Mouse (Mus musculus) cerebellum, postnatal 14 days (tissue): ENCODE measurements at regions not wholly inside any gene's neighbourhood (a gene's known extent, or its start where the extent isn't known, plus 50 kb on each side); places are given as distances from the start of the nearest gene placed in this dataset.
"Not testable (repeated sequence)": the region's sequence is repeated elsewhere in the genome, so short reads cannot be mapped to it uniquely, and the experiment has no call there.

Source experiments
- DNase-seq, 2 experiments: peaks; one replicate each; pipeline ENCODE4 v3.0.0; 2021; ENCODE audit warnings: mixed read lengths in 2 of 2

DNA sequence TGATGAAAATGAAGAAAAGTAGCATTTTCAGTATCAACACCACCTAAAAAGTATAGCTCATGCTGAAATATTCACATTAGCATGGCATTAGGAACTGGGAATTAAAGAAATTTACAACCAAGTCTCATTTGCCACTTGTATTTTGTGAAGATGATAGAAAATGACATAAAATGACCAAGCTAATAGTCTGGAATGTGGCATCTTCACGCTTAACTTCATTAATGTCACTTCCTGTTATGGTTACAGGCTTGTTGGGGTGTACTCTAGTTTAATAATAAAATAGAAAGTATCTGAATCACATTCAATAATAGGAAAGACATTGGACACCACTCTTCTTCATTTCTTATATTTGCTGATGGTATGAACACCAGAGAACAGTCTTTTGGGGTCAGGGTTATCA, 167.1 kb downstream of the Pcdh17 start:
- DNase-seq: no peak

- no peak for DNase-seq
Measured at GRCm38 (mm10) chr14:84612551-84612950, 169.2 kb downstream of the Pcdh17 start.

- DNase-seq: no peak
Measured at GRCm38 (mm10) chr14:84645026-84645425, 201.7 kb downstream of the Pcdh17 start.

DNA sequence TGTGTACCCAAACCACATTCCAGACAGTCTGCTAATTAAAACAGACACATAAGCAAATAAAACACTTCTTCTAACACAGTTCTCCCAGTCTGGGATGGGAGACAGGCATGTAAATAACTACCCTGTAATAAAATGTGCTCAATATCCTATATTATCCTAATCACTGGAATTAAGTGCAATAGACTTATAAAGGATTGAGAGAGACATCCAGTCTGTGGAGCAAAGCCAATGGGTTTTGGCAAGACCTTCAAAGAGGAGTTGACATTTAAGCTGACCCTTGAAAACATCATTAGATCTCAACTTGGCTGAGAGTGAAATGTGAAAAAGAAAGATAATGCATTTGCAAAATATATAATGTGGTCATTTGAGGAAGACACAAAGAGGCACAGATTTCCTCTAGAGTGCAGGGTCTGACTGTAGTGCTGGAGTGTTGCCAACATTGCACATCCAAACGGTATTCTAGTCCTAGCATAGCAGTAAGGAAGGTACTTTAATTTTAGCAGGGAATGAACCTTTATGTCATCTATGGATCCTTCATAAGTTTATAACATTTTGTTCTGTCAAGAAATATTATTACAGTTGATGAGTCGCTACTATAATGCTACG, 202.7 kb downstream of the Pcdh17 start:
- DNase-seq: peak; percentile 6 to 24

- DNase-seq: no peak
Measured at GRCm38 (mm10) chr14:84659206-84659775, 215.9 kb downstream of the Pcdh17 start.

DNA sequence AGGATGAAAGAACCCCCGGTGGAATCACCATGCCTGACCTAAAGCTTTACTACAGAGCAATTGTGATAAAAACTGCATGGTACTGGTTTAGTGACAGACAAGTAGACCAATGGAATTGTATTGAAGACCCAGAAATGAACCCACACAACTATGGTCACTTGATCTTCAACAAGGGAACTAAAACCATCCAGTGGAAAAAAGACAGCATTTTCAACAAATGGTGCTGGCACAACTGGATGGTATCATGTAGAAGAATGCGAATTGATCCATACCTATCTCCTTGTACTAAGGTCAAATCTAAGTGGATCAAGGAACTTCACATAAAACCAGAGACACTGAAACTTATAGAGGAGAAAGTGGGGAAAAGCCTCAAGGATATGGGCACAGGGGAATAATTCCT, 224.3 kb downstream of the Pcdh17 start:
- DNase-seq: not testable (repeated sequence)

GRCm38 (mm10) chr14:84671678-84672472, 228.5 kb downstream of the Pcdh17 start:
- DNase-seq: peak; percentile 60 to 66

DNA sequence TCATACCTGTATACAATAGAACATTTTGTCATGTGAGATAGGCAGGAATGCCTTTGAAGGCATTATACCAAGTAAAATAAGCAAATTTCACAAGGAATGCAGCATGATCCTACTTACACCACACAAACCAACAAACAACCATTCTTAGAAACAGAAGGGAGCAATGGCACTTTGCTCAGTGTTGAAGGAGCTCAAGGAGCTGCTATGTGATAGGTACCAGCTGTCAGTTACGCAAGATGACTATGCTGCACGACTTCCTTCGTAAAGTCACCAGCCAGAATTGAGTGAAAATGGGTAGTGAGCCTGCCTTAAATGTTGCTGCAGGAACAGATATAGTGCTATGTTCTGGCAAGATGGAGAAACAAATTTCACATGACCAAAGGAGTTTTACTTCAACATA, 243.5 kb downstream of the Pcdh17 start:
- no peak for DNase-seq

DNA sequence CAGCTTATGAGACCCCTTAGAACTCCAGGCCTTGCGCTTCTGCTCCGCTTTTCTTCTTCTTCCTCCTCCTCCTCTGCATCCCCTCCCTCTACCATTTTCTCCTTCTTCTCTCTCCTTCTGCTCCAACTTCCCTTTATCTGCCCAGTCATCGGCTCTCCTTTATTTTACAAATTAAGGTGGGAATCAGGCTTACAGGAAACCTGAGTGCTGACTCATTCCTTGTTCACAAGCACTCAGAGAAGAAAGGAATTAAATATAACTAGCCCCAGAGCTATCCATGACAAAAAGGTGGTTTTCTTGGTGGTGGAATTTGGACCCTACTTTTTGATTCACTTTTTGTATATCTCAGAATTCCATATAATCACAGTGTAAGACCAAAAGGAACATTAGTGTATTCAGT, 247.4 kb downstream of the Pcdh17 start:
- DNase-seq: no peak
